Mouse (Mus musculus) spleen, adult 12 weeks (tissue): ENCODE results near the gene Dnajc9.
A peak's percentile ranks its signal among the peaks of the same experiment; 100 is the strongest.

Experiments
- DNase-seq: peaks from one replicate; pipeline ENCODE4 v3.0.0; 2022; ENCODE audit warnings: low spot score

The Dnajc9 gene

GRCm38 (mm10) chr14:20388441-20389129 lies at the start of gene Dnajc9:
TSS of gene Dnajc9 (minus strand) at chr14:20388910.
- peak; percentile 91 for DNase-seq

DNA sequence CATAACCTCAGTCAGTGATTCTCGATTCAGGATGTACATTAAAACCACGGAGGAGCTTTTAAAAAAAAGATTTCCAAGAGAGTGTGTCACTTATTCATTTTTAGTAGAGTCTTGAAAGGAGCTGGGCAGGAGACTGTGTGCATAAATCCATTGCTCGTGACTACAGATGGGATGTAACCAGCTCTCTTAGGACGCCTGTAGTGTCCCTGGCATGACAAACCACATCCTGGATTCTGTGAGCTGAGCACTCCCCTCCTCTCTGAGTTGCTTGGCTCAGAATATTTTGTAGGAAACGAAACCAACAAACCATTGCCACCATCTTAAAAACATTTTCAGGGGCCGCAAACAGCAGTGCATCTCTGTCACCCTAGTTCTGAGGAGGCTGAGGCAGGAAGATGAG lies 48.3 kb upstream of the Dnajc9 start:
- no peak for DNase-seq

GRCm38 (mm10) chr14:20432420-20432819 lies 43.7 kb upstream of the Dnajc9 start:
- no peak for DNase-seq

- DNase-seq = no peak
These were observed 43.0 kb upstream of the Dnajc9 start for GRCm38 (mm10) chr14:20431726-20432125.

GRCm38 (mm10) chr14:20429833-20430232 lies 41.1 kb upstream of the Dnajc9 start:
- no peak for DNase-seq

DNA sequence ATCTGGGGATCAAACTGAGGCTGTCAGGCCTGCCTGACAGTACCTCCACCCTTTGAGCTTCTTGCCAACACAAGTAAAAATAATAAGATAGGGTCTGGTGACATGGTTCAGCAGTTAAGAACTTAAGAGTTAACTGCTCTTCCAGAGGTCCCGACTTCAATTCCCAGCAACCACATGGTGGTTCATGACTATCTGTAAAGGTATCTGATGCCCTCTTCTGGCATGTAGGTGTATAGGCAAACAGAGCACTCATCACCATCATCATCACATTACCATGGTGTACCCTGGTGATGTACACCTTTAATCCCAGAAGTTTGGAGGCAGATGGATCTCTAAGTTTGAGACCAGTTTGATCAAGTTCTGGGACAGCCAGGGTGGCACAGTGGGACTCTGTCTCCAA lies 39.9 kb upstream of the Dnajc9 start:
- DNase-seq = no peak

DNA sequence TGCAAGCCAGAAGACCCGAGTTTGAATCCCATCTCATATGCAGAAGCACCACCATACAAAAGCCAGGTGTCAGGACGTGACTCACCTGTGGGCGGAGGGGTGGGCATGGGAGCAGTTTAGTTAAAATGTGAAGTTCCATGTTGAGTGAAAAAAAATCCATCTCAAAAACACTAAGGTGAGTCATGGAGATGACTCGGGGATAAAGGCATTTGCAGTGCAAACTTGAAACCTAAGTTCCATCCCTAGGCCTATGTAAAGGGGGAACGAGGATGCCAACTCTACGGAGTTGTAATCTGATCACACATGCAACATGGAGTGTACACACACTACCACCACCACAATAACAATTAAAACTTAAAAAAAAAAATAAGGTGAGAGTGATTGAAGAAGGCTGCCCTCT lies 34.3 kb upstream of the Dnajc9 start:
- DNase-seq = no peak

DNA sequence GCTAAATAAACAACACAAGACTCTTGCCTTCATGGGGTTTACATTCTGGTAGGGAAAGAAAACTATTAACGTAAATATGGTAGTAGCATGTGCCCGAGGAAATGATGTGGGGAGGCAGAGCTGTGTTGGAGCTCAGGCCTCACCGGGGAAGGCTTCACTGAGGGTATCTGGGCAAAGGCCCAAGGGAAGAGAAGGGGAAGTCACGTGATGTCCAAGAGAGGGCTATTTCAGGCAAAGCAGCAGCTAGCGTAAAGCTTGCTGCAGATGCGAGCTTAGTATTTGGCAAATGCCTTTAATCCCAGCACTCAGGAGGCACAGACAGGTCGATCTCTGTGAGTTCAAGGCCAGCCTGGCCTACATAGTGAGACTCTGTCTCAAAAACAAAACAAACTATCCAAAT lies 33.5 kb upstream of the Dnajc9 start:
- DNase-seq = no peak

DNA sequence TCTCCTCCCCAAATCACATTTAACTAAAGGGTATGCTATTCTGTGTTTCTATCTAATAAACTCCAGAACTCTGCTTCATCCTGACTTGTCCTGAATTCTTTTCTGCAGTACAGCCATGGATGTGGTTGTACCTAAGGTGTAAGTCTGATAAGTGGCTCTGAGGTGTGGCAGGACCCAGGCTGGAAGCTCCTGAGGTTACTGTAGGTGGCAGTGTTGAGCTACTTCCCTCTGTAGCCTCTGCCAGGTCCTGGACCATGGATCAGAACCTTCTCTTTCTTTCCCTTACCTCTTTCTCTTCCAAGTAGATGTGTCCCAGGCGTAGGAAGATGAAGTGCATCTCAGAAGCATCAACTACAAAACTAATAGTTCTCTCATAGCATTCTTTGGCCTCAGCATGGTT lies 11.4 kb upstream of the Dnajc9 start:
- no peak for DNase-seq

DNA sequence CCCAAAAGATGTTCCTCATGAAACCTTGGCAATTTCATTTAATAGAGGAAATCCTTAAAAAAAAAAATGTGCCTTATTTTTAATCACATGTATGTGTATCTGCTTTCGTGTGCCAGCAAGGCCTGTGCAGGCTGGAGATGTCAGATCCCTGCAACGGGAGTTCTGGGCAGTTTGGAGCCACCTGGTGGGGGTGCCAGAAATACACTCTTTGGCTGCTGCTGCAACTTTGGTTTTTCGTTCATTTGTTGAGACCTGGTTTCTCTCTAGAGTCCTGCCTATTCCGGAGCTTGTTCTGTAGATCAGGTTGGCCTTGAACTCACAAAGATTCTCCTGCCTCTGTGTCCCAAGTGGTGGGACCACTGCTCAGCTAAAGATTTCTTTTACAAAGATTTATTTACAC lies 10.2 kb upstream of the Dnajc9 start:
- DNase-seq = no peak

GRCm38 (mm10) chr14:20397220-20397619 lies 8.5 kb upstream of the Dnajc9 start:
- DNase-seq = no peak

GRCm38 (mm10) chr14:20393205-20393913 lies 4.6 kb upstream of the Dnajc9 start, which contains the start of gene Mrps16:
TSS of gene Mrps16 (minus strand) at chr14:20393634.
- DNase-seq = peak; percentile 92

DNA sequence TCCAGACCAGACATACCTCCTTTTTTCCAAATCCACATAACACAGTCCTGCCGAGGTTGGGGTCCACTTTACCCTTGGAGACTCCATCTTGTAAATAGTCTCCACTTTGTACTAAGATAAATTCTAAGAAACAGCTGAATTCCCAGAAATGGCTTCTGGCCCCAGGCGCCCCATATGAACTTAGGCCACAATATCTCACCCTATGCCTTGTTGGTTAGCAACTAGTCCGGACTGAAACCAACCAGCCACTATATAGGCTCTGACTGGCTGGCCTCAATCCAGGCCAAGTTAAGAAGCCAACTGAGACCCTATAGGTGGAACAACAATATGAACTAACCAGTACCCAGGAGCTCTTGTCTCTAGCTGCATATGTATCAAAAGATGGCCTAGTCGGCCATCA lies 3.6 kb upstream of the Dnajc9 start:
- DNase-seq = no peak

GRCm38 (mm10) chr14:20389446-20390079 lies 853 bp upstream of the Dnajc9 start:
- DNase-seq = no peak

DNA sequence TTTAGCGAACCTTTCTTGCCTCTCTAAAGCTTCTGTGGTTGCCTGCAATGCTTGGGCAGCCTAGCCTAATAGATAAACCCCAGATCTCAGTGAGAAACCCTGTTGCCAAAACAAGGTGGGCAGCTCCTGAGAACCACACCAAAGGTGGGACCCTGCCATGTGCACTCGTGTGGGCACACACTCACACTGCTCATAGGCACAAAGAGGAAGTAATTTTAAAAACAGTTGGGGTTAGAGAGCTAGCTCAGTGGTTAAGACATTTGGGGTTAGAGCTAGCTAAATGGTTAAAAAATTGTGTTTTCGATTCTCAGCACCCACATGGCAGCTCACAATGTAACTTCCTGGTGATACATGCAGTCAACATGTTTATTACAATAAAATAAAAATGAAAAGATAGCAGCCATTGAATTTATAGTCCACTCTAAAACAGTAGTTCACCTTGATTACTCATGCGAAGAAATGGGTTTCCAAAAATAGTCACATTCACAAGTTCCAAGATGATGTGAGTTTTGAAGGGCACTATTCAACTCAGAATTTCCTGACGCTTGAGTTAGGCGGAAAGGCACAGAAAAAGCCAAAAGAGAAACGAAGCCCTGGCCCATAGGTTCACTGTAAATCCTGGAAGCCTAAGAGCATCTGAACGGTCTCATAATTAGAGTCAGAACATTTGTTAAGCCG lies 8.8 kb downstream of the Dnajc9 start:
- DNase-seq = peak; percentile 22

GRCm38 (mm10) chr14:20379087-20379640 lies 9.5 kb downstream of the Dnajc9 start:
- DNase-seq = no peak

DNA sequence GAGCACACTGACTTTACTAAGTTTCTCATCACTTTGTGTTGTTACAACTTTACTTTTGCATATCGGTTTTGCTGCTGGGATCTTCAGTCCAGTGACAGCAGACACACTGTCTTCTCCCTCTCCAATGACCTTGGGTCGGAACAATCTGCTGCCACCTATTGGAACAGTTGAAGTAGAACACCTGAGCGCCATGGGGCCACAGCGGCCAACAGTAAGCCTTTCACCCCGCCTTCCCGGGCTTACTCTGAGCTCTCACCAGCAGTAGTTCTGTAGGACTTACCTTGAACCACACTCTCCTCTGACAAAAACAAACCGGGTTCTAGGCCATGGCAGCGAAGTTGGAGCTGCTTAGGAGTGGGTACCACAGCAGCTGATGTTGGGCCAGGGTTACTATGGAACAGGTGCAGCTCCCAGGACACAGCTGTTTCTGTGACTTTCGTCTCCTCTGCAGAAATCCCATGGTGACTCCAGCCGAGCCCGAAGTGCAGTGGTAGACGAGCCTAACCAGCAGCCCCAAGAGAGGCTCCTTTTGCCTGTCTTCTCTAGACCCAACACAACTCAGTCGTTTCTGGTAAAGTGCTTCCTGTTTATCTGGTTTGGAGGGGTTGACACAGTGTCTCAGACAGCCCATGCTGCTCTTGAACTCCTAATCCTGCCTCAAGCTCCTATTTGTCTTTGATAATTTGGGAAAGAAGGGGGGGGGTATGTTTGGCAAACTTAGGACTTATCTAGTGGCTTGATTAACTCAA lies 10.2 kb downstream of the Dnajc9 start:
- peak; percentile 61 for DNase-seq

GRCm38 (mm10) chr14:20377112-20377521 lies 11.6 kb downstream of the Dnajc9 start:
- no peak for DNase-seq

GRCm38 (mm10) chr14:20371854-20372253 lies 16.9 kb downstream of the Dnajc9 start:
- no peak for DNase-seq

DNA sequence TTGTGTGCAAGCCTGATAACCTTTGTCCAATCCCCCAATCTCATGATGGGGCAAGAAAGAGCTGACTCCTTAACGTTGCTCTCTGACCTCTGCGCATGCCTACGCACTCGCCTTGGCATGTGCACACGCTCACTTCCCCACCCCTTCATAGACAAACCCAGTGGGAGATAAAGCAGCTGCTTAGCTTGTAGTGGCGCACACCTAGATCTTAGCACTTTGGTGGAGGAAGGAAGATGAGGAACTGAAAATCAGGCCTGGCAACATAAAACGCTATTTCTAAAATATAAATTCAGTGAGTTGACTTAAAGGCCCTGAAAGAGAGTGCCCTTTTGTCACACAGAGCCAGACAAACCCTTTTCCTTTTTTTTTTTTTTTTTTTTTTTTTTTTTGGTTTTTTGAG lies 17.9 kb downstream of the Dnajc9 start:
- DNase-seq = peak; percentile 24

- DNase-seq = no peak
These were observed 20.4 kb downstream of the Dnajc9 start for GRCm38 (mm10) chr14:20368271-20368670.

- no peak for DNase-seq
These were observed 25.5 kb downstream of the Dnajc9 start for GRCm38 (mm10) chr14:20363230-20363629.
